Mouse (Mus musculus) intestine, embryonic 15.5 days (tissue): ENCODE measurements at regions not wholly inside any gene's neighbourhood (a gene's known extent, or its start where the extent isn't known, plus 50 kb on each side); places are given as distances from the start of the nearest gene placed in this dataset.

Source experiments
- ATAC-seq: fragments of 200-750 bp; cut with Nextera tagmentation; 2 replicates; pipeline ENCODE4 v1.8.0; 2017; ENCODE audit warnings: moderate TSS enrichment, moderate library complexity
- H3K27ac ChIP-seq: fragments of 300-500 bp; sonication (generic); 2 replicates; pipeline ENCODE4 v1.5.1; 2015; ENCODE audit warnings: mild to moderate bottlenecking, inconsistent platforms
- H3K27me3 ChIP-seq: fragments of 300-500 bp; sonication (generic); replicated peaks from 2 replicates; pipeline ENCODE4 v1.6.1; 2015; ENCODE audit warnings: inconsistent platforms
- H3K36me3 ChIP-seq: fragments of 300-500 bp; sonication (generic); 2 replicates; pipeline ENCODE4 v1.6.1; 2015; ENCODE audit warnings: inconsistent platforms
- H3K4me1 ChIP-seq: fragments of 300-500 bp; sonication (generic); replicated peaks from 2 replicates; pipeline ENCODE4 v1.6.1; 2015; ENCODE audit warnings: inconsistent platforms
- H3K4me2 ChIP-seq: fragments of 300-500 bp; sonication (generic); replicated peaks from 2 replicates; pipeline ENCODE4 v1.6.1; 2015; ENCODE audit warnings: mild to moderate bottlenecking, inconsistent platforms
- H3K4me3 ChIP-seq: fragments of 300-500 bp; sonication (generic); replicated peaks from 2 replicates; pipeline ENCODE4 v1.5.1; 2015; ENCODE audit warnings: inconsistent platforms
- H3K9ac ChIP-seq: fragments of 300-500 bp; sonication (generic); 2 replicates; pipeline ENCODE4 v1.6.1; 2015; ENCODE audit warnings: inconsistent platforms
- H3K9me3 ChIP-seq: fragments of 300-500 bp; sonication (generic); 2 replicates; pipeline ENCODE4 v1.6.1; 2016; ENCODE audit warnings: inconsistent platforms
- WGBS: fragments of 180-500 bp; shearing (Covaris S2); methylation state at CpG from one replicate; pipeline ENCODE4 v1.1.7; 2015; 5-methylcytosine and 5-hydroxymethylcytosine counted together

DNA sequence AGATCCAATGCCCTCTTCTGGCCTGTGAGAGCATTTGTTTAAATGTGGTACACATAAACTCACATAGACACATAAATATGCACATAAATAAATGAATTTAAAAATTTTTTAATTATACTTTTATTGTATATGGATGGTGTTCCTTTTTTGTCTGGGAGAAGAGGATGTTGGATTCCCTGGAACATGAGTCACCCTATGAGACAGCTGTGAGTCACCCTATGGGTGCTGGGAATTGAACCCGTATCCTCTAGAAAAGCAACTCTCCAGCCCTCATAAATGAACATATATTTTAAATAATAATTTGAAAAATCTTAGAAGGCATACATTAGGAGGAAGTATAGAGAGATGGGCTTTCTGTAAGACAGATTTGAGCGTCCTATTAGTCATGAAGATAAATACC is 76.1 kb upstream of the Dynlt3 start:
- WGBS: 90% methylated on average over 2 of the region's 2 CpGs
- ATAC-seq: no peak
- H3K4me3 ChIP-seq: no peak overlapping the region
- no peaks in the 10 kb centered on the region for H3K4me1 ChIP-seq
- H3K36me3 ChIP-seq: no peaks in the 10 kb centered on the region
- no peaks in the 10 kb centered on the region for H3K9me3 ChIP-seq
- no peak overlapping the region for H3K4me2 ChIP-seq
- no peaks in the 10 kb centered on the region for H3K27me3 ChIP-seq
- no peak overlapping the region for H3K27ac ChIP-seq
- H3K9ac ChIP-seq: no peak overlapping the region

DNA sequence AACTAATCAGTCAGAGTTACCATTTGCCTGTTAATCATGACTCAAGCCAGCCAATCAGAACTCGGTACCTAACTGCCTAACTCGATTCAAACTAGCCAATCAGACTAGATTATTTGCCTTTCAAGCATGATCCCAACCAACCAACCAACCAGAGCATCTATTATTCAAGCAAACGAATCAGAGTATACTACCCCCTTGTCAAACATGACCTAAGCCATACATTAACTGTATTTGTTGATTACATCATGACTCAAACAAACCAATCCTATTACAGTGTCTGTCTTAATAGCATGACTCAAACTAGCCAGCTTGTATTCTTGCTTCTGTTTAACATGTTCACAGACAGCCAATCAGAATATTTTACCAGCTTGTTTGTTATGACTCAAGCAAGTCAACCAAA is 79.7 kb upstream of the Dynlt3 start:
- no peak for ATAC-seq
- Histone ChIP-seq H3K27me3 (no peaks in the 10 kb centered on the region), H3K4me3 (no peak overlapping the region), H3K27ac (no peak overlapping the region), H3K9ac (no peak overlapping the region), H3K36me3 (no peaks in the 10 kb centered on the region), H3K4me2 (no peak overlapping the region), H3K9me3 (no peaks in the 10 kb centered on the region), H3K4me1 (no peaks in the 10 kb centered on the region)
- 88% methylated on average over 3 of the region's 3 CpGs for WGBS

DNA sequence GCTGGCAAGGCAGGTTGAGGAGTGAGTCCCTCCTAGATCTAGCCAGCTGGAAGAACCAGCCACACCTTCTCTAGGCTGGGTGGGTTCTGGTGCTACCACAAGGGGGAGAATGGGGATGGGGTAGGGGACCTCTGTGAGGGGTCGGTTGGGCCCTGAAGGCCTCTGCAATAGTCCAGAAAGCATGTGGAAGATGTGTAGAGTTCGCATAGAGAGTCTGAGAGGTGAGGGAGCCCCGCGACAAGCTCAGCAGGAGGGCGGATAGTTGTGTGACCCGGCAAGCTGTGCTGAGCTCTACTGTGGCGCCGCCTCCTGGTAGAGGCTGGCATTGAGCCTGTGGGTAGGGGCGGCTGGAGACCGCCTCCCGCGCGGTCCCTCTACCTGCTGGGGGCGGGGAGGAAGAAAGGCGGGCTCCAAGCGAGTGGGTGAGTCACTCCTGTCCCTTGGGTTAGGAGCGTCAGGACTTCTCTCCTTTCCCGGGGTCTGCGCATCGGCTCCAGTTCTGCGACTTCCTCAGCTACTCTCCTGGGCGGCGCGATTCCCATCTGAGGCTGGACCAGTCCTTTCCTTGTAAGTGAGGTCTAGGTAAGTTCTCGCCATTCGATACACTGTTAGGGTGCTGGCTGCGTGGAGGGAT is 84.6 kb upstream of the Dynlt3 start:
- no peak overlapping the region for H3K9ac ChIP-seq
- 19% methylated on average over 24 of the region's 27 CpGs for WGBS

DNA sequence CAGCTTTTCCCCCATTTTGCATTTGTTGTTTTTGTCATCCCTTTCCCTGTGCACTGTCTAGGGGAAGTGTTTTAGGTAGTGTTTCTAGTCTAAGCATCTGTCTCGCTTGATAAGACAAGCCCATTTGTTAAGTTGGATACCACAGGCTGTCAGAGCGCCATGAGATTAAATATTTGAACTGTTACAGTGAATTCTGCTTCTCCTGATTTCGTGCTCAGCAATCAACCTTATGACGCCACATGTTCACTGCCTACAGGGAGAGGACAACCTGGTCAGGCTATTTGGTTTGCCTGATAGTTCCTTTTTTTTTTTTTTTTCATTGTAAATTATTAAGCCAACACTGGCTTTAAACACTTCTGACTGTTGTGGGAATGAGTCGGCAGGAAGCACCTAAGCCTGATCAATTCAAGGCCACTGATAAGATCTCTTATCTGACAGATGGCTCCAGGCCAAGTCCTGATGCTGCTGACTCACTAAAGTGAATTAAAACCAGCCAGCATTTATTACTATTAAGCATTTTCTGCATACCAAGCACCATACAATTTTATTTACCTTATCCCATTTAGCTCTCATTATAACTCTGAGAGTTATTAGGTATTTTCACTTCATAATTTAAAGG is 90.3 kb upstream of the Dynlt3 start:
- H3K9me3 ChIP-seq: no peaks in the 10 kb centered on the region
- no peak overlapping the region for H3K9ac ChIP-seq
- H3K27me3 ChIP-seq: no peaks in the 10 kb centered on the region
- no peak overlapping the region for H3K4me3 ChIP-seq
- H3K36me3 ChIP-seq: no peaks in the 10 kb centered on the region
- WGBS: 49% methylated on average over 5 of the region's 5 CpGs
- H3K27ac ChIP-seq: no peak overlapping the region
- H3K4me1 ChIP-seq: no peaks in the 10 kb centered on the region
- H3K4me2 ChIP-seq: no peak overlapping the region
- peak; percentile 92 for ATAC-seq

More for the DNA sequence above, 84.6 kb upstream of the Dynlt3 start:
- H3K27me3 ChIP-seq: no peaks in the 10 kb centered on the region
- H3K27ac ChIP-seq: no peak overlapping the region
- H3K4me2 ChIP-seq: peak overlapping the region; percentile 58
- H3K4me1 ChIP-seq: no peaks in the 10 kb centered on the region
- peak overlapping the region; percentile 32 for H3K4me3 ChIP-seq
- peak; percentile 92 for ATAC-seq
- no peaks in the 10 kb centered on the region for H3K9me3 ChIP-seq
- no peaks in the 10 kb centered on the region for H3K36me3 ChIP-seq

DNA sequence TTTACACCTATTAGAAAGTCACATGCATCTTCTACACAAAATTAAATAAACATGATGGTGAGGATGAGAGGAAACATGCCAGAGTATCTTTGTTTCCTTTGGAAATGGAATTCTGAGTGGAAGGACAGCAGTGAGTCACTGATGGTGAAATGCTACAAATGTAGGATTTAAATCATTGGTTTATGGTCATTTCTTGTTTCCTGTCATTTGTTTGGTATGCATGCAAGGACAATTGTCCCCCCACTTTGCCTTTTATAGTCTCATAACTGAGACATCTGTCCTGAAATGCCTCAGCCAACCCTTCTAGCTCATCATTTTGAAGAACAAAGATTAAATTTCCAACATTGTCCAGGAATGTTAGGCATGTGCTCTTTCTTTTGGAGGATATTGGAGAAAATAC is 77.2 kb upstream of the Hypm start:
- H3K27me3 ChIP-seq: no peaks in the 10 kb centered on the region
- H3K9me3 ChIP-seq: no peaks in the 10 kb centered on the region
- H3K27ac ChIP-seq: no peak overlapping the region
- ATAC-seq: no peak
- no peaks in the 10 kb centered on the region for H3K4me1 ChIP-seq
- H3K9ac ChIP-seq: no peak overlapping the region
- no peak overlapping the region for H3K4me2 ChIP-seq
- no peaks in the 10 kb centered on the region for H3K36me3 ChIP-seq
- H3K4me3 ChIP-seq: no peak overlapping the region

DNA sequence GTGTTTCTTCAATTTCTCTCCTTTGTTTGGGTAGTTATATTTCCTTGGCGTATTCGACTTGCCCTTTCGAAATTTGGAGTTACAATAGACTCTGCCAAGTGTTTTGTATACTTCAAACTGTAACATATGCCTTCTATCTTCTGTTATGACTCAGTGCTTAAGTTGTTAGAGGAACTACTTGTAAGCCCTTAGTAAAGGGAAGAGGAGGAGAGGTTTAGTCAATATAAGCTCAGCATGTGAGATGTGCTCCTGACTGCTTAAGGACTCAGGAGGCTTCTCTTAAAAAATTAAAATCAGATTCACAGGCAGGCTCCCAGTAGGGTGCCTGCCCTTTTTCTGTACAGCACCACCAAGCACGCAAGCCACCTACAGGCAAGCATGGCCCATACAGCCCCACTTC is 69.2 kb upstream of the Hypm start:
- Histone ChIP-seq H3K4me1 (no peaks in the 10 kb centered on the region), H3K36me3 (no peaks in the 10 kb centered on the region), H3K9me3 (no peaks in the 10 kb centered on the region), H3K4me3 (no peak overlapping the region), H3K4me2 (no peak overlapping the region), H3K9ac (no peak overlapping the region), H3K27ac (no peak overlapping the region), H3K27me3 (no peaks in the 10 kb centered on the region)
- no peak for ATAC-seq
- WGBS: 79% methylated on average over 4 of the region's 4 CpGs

DNA sequence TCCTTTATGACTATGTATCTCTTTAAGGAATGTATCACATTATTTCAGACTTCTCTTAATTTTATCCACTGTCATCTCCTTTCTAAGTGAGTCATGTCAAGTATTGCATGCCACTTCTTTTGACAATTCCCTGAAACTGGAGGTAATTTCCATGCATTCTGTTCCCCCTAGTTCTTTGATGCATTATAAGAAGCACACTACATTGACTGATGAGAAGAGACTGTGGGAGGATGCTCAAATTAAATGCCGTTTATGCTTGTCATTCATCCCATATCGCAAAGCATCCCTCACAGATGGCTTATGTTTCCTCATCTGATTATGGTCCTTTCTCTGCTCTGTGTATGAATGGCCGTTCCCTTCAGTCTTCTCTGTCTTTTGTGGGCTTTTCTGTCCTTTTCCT is 57.2 kb upstream of the Hypm start:
- ATAC-seq: no peak
- 77% methylated on average over 3 of the region's 3 CpGs for WGBS
- Histone ChIP-seq H3K36me3 (no peaks in the 10 kb centered on the region), H3K4me1 (no peaks in the 10 kb centered on the region), H3K27me3 (no peaks in the 10 kb centered on the region), H3K9me3 (no peaks in the 10 kb centered on the region), H3K4me3 (no peak overlapping the region), H3K9ac (no peak overlapping the region), H3K27ac (no peak overlapping the region), H3K4me2 (no peak overlapping the region)
